Mouse (Mus musculus) thymus, postnatal 0 days (tissue): ENCODE data around the gene Otulin. TPM values are rescaled to one million over a fixed set of nuclear protein-coding genes. Genes with fewer than 3 reads are reported as not detected.

ENCODE experiments used
- DNase-seq: peaks from one replicate; pipeline ENCODE4 v3.0.0-alpha.2; 2015; ENCODE audit warnings: low spot score
- microRNA-seq: library from miRNA; unstranded; fragments of <30 nt; microRNA quantifications from one replicate; pipeline ENCODE4, GENCODE M21; 2016; ENCODE audit warnings: borderline number of aligned reads
- polyA plus RNA-seq: library from polyadenylated mRNA; unstranded; fragments of >200 nt; fragmentation: Nextera tagmentation; extraction: Ambion mirVana; gene quantifications from 2 replicates; pipeline ENCODE4 v1.2.1, GENCODE M21; 2015

The Otulin gene
- polyA plus RNA-seq, 1 experiment from 2014 or later = 53.0 TPM

GRCm38 (mm10) chr15:27506893-27507596, 123.4 kb downstream of the Otulin start:
- no peak for DNase-seq

- no peak for DNase-seq
These were observed 124.2 kb downstream of the Otulin start for GRCm38 (mm10) chr15:27506127-27506886.

- no peak for DNase-seq
These were observed 126.4 kb downstream of the Otulin start for GRCm38 (mm10) chr15:27503801-27504730.

- DNase-seq = no peak
These were observed 127.3 kb downstream of the Otulin start for GRCm38 (mm10) chr15:27503221-27503620.

GRCm38 (mm10) chr15:27502338-27502737, 128.2 kb downstream of the Otulin start:
- DNase-seq = no peak

- DNase-seq = no peak
These were observed 130.1 kb downstream of the Otulin start for GRCm38 (mm10) chr15:27500390-27500789.

- DNase-seq = no peak
These were observed 132.4 kb downstream of the Otulin start for GRCm38 (mm10) chr15:27498078-27498477.

GRCm38 (mm10) chr15:27497300-27497997, 133.0 kb downstream of the Otulin start:
- DNase-seq = no peak

- no peak for DNase-seq
These were observed 133.7 kb downstream of the Otulin start for GRCm38 (mm10) chr15:27496596-27497299.

GRCm38 (mm10) chr15:27495981-27496401, 134.5 kb downstream of the Otulin start:
- no peak for DNase-seq

GRCm38 (mm10) chr15:27493516-27493915, 137.0 kb downstream of the Otulin start:
- no peak for DNase-seq

- DNase-seq = no peak
These were observed 137.8 kb downstream of the Otulin start for GRCm38 (mm10) chr15:27492734-27493133.

Small RNAs within 50 kb of the gene (microRNA-seq; reads per million reads assigned to microRNA genes)
- not detected for gene Mir7117

Other genes with a start within 250 kb of the Otulin start
- 3.1 and 3.6 TPM in 2 replicates for gene Ank, start 164.0 kb downstream of the Otulin start, polyA plus RNA-seq
- gene Otulinl, start 50.9 kb upstream of the Otulin start, polyA plus RNA-seq = 75.9 and 97.4 TPM in 2 replicates